Mouse (Mus musculus): ENCODE measurements around the gene Vegfb.

Vegfb gene

GRCm38 (mm10) chr19:6941372-6942248, 45.8 kb downstream of the Vegfb start, which contains the start of gene Bad:
TSS of gene Bad (plus strand) at chr19:6941861.
- peak; percentile 84 for DNase-seq (ENCODE audit: low read depth, low spot score)

DNA sequence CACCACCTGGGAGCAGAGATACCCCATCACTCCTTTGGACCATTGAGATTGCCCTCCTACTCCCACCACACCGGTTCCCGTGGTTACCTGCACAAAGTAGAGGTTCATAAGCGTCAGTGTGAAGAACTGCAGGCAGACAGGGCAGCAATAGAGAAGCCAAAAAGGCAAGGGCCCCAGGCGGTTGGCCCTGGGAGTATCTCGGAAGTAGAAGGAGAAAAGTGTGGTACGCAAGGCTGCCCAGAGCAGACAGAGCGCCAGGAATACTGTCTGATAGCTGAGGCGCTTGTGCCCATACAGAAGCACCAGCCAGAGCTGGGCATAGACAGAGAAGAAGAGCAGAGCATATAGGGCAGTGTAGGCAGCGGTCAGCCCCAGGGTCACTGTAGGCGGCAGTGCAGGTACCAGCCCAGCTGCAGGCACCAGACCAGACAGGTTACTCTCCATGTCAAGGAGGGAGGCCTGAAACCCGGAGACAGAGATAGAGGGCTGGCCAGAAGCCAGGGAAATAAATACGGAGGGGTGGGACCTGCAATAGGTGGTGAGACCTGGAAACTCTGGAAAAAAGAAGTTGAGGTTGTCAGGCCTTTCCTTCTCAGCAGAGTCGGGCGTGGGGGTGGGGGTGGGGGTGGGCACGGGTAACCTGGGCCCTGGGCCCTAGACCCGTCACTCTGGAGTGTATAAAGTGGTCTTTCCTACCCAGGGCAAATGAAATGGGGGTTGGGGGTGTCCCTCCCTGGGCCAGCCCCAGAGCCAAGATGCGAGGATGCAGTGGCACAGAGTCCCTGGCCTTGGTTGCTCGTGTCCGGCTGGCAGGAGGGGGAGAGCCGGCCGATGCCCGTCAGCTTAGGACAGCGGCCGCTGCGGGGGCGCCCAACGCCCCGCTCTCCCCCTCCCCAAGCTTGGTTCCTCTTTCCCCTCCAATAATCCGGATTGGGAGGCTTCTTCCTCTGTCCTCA, 46.8 kb downstream of the Vegfb start:
- DNase-seq (ENCODE audit: low read depth, low spot score), result no peak

- DNase-seq (ENCODE audit: low read depth, low spot score), result no peak
Measured at GRCm38 (mm10) chr19:6939106-6940002, 48.1 kb downstream of the Vegfb start.

GRCm38 (mm10) chr19:6937541-6938465, 49.6 kb downstream of the Vegfb start:
- no peak for DNase-seq (ENCODE audit: low read depth, low spot score)

DNA sequence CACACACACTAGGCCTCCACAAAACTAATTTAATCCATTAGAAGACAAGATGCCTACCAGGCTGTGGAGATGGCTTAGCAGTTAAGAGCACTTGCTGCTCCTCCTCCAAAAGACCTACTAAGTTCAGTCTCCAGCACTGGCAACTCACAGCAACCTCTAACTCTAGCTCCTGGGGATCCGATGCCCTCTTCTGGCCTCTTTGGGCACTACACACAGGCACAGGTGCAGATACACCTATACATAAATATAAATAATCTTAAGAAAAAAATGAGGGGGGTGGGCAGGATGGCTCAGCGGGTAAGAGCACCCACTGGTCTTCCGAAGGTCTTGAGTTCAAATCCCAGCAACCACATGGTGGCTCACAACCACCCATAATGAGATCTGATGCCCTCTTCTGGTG, 51.2 kb downstream of the Vegfb start:
- no peak for DNase-seq (ENCODE audit: low read depth, low spot score)

- DNase-seq (ENCODE audit: low read depth, low spot score), result no peak
Measured at GRCm38 (mm10) chr19:6934195-6934977, 53.1 kb downstream of the Vegfb start, which contains the start of gene Kcnk4. TSS of gene Kcnk4 (minus strand) at chr19:6934515.

GRCm38 (mm10) chr19:6933436-6934194, 53.8 kb downstream of the Vegfb start:
- DNase-seq (ENCODE audit: low read depth, low spot score), result no peak

DNA sequence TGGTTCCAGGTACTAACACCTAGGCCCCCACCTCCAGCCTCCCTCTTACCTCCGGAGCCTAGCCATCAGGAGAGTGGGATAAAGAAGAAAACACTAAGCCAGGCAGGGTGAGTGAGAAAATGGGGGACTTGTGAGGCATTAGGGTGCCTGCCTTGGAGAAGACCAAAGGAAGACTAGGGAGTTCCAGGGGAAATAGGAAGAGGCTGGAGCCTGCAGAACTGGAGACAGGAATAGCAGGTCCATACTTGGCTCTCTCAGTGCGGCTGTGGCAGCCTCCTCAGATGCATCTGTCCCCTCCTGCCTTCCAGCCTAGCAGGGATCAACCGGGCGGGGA, 54.4 kb downstream of the Vegfb start:
- DNase-seq (ENCODE audit: low read depth, low spot score), result no peak
